ENCODE assay signal across 9 mouse cellular contexts in genomic region chr11:57672995-57673394, GRCm38 (mm10). TPM values are rescaled to one million over a fixed set of nuclear protein-coding genes. Genes with fewer than 3 reads are reported as not detected.
DNase-seq lines count a peak whose midpoint lies in the region; ATAC-seq lines count a peak whose summit lies in the region.
"Had no signal": no experiment of that assay in that cellular context is flagged by ENCODE, and none has a peak within 500 bp of the region (broad histone marks: within the 10 kb centered on the region; RNA-seq: fewer than 3 reads in every experiment).

No protein-coding gene starts in this region.

- DNase-seq in kidney, postnatal 14 days, result no peak
- DNase-seq in ZHBTc4 (ENCODE audit: low read depth, low spot score), result peak; percentile 63
- peak; percentile 73 for DNase-seq in thymus, postnatal 14 days
- no peak for DNase-seq in right cerebral cortex, adult 2 months (ENCODE audit: low spot score in 2 of 2)
- no peak for DNase-seq in layer of hippocampus, adult 9-11 months

- no peak overlapping the region for H3K4me2 ChIP-seq in kidney, embryonic 16.5 days (replicated peaks; ENCODE audit: low read depth, low read length)
- no peak overlapping the region for H3K4me2 ChIP-seq in embryonic facial prominence, embryonic 13.5 days
- H3K4me2 ChIP-seq: midbrain, embryonic 12.5 days had no signal

- H3K4me1 ChIP-seq in kidney, embryonic 16.5 days (ENCODE audit: insufficient read depth, low read length), result peaks cover 61% of the 10 kb centered on the region
- H3K4me1 ChIP-seq in embryonic facial prominence, embryonic 13.5 days, result peaks cover 54% of the 10 kb centered on the region

- no peak overlapping the region for H3K4me3 ChIP-seq in kidney, embryonic 16.5 days (ENCODE audit: low read length)
- H3K4me3 ChIP-seq in embryonic facial prominence, embryonic 13.5 days, result no peak overlapping the region
- H3K4me3 ChIP-seq: midbrain, embryonic 12.5 days had no signal

- 63% methylated on average over 9 of the region's 9 CpGs for WGBS in kidney, embryonic 16.5 days
- 82% methylated on average over 9 of the region's 9 CpGs for WGBS in embryonic facial prominence, embryonic 13.5 days

- peak overlapping the region; percentile 95 for H3K27ac ChIP-seq in kidney, embryonic 16.5 days (ENCODE audit: low read length)
- H3K27ac ChIP-seq in embryonic facial prominence, embryonic 13.5 days, result peak overlapping the region; percentile 90; the same call in 1 of the 2 replicates
- H3K27ac ChIP-seq: midbrain, embryonic 12.5 days had no signal

- no peaks in the 10 kb centered on the region for H3K27me3 ChIP-seq in kidney, embryonic 16.5 days (ENCODE audit: insufficient read depth, low read length)
- H3K27me3 ChIP-seq in embryonic facial prominence, embryonic 13.5 days, result no peaks in the 10 kb centered on the region
- H3K27me3 ChIP-seq: midbrain, embryonic 12.5 days had no signal

- H3K9me3 ChIP-seq in kidney, embryonic 16.5 days (ENCODE audit: low read length), result no peaks in the 10 kb centered on the region
- H3K9me3 ChIP-seq in embryonic facial prominence, embryonic 13.5 days, result no peaks in the 10 kb centered on the region
- H3K9me3 ChIP-seq: midbrain, embryonic 12.5 days had no signal

- H3K9ac ChIP-seq in kidney, embryonic 16.5 days (replicated peaks; ENCODE audit: low read length), result no peak overlapping the region
- H3K9ac ChIP-seq in embryonic facial prominence, embryonic 13.5 days, result no peak overlapping the region
- H3K9ac ChIP-seq: midbrain, embryonic 12.5 days had no signal

- no peaks in the 10 kb centered on the region for H3K36me3 ChIP-seq in kidney, embryonic 16.5 days (ENCODE audit: insufficient read depth, low read length)
- H3K36me3 ChIP-seq in embryonic facial prominence, embryonic 13.5 days, result no peaks in the 10 kb centered on the region
- H3K36me3 ChIP-seq: midbrain, embryonic 12.5 days had no signal

- no peak for ATAC-seq in kidney, embryonic 16.5 days (ENCODE audit: low FRiP score, low TSS enrichment)
- ATAC-seq in embryonic facial prominence, embryonic 13.5 days (ENCODE audit: insufficient number of reproducible peaks, insufficient read depth, low FRiP score, low TSS enrichment, low read depth), result no peak
- ATAC-seq: lung, postnatal 0 days had no signal

RNA-seq across cellular contexts. Expression of gene Galnt10, which starts 27.8 kb away (rescaled TPM):
- 23.6 TPM in 2 replicates for polyA plus RNA-seq in kidney, embryonic 16.5 days (2015; fragmentation: Nextera tagmentation; extraction: Ambion mirVana)
- 24.1 and 27.7 TPM in 2 replicates for polyA plus RNA-seq in embryonic facial prominence, embryonic 13.5 days (2015; fragmentation: Nextera tagmentation; extraction: Ambion mirVana)

Comparison
In these comparisons a context has a peak if more than half of its experiments do, and no peak if none do; other contexts are left out.
1. DNase-seq: peak in ZHBTc4 (single experiment) and thymus, postnatal 14 days (single experiment); none in kidney, postnatal 14 days (single experiment), right cerebral cortex, adult 2 months (0 of 2) and layer of hippocampus, adult 9-11 months (single experiment).